Mouse (Mus musculus): Measurements from ENCODE around the gene Galnt7.

DNA sequence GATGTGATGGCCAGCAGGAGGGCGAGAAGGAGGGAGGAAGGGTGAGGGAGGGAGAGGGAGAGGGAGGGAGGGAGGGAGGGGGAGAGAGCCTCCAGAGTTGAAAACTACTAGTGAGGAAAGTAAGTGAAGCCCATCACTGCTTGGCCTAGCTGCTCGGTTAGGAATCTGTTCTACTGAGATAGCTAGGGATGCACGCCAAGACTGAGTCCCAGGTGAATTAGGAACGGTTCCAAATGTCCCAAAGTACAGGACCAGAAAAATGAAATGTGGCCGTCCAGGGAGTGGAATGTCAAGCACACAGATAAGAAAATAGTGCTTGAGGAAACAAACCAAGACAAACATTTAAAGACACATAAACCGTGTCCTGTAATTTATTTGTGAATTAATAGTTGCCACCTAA, 87.8 kb downstream of the Galnt7 start:
- TF ChIP-seq CTCF (IDR thresholded peaks at IDR 0.05; ENCODE audit: low read depth, low read length): no peak
- TF ChIP-seq GATA1 (IDR thresholded peaks at IDR 0.05; ENCODE audit: borderline replicate concordance, low read length): no peak
- no peak for TF ChIP-seq POLR2AphosphoS5 (IDR thresholded peaks at IDR 0.05; ENCODE audit: insufficient replicate concordance, low read depth, low read length)

All from G1E (cell line).